Mouse (Mus musculus): ENCODE measurements at regions not wholly inside any gene's neighbourhood (a gene's known extent, or its start where the extent isn't known, plus 50 kb on each side); places are given as distances from the start of the nearest gene placed in this dataset.

DNA sequence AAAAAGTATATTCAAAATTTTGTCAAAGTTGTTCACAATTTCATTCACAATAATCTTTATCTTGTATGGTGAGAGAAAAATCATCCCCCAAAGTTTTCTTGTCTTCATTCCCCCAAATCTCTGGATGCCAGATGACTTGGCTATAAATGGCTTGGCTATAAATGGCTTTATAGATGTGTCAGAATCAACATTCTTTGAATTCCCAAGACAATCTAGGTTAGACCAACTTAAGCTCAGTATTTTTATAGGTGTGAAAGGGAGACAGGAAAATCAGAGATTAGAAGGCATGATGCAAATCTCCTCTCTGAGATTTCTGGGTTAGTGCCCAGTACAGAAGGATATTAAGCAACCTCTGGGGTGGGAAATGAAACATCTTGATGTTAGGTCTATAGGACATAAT, 685.4 kb downstream of the Ttll7 start:
- Histone ChIP-seq H3K4me1 (ENCODE audit: control insufficient read depth, insufficient read depth, low read length) (no peaks in the 10 kb centered on the region), H3K27ac (ENCODE audit: control insufficient read depth, insufficient read depth, low read depth, low read length) (no peak overlapping the region), H3K36me3 (ENCODE audit: control insufficient read depth, insufficient read depth, low read length) (no peaks in the 10 kb centered on the region), H3K27me3 (ENCODE audit: control insufficient read depth, insufficient read depth, low read length) (no peaks in the 10 kb centered on the region), H3K4me3 (ENCODE audit: control insufficient read depth, low read depth, low read length) (no peak overlapping the region)
- no peak for TF ChIP-seq POLR2A (IDR thresholded peaks at IDR 0.05; ENCODE audit: control insufficient read depth, low read depth, low read length)
- no peak for TF ChIP-seq CTCF (IDR thresholded peaks at IDR 0.05; ENCODE audit: control insufficient read depth, insufficient read depth, insufficient replicate concordance, low read depth, low read length)

- H3K27ac ChIP-seq (ENCODE audit: control insufficient read depth, insufficient read depth, low read depth, low read length), result no peak overlapping the region
- TF ChIP-seq POLR2A (IDR thresholded peaks at IDR 0.05; ENCODE audit: control insufficient read depth, low read depth, low read length) (no peak), CTCF (IDR thresholded peaks at IDR 0.05; ENCODE audit: control insufficient read depth, insufficient read depth, insufficient replicate concordance, low read depth, low read length) (no peak)
- no peak overlapping the region for H3K4me3 ChIP-seq (ENCODE audit: control insufficient read depth, low read depth, low read length)
- H3K36me3 ChIP-seq (ENCODE audit: control insufficient read depth, insufficient read depth, low read length), result no peaks in the 10 kb centered on the region
- no peaks in the 10 kb centered on the region for H3K27me3 ChIP-seq (ENCODE audit: control insufficient read depth, insufficient read depth, low read length)
- no peaks in the 10 kb centered on the region for H3K4me1 ChIP-seq (ENCODE audit: control insufficient read depth, insufficient read depth, low read length)
These were observed 680.0 kb downstream of the Ttll7 start for GRCm38 (mm10) chr3:147532196-147532595.

DNA sequence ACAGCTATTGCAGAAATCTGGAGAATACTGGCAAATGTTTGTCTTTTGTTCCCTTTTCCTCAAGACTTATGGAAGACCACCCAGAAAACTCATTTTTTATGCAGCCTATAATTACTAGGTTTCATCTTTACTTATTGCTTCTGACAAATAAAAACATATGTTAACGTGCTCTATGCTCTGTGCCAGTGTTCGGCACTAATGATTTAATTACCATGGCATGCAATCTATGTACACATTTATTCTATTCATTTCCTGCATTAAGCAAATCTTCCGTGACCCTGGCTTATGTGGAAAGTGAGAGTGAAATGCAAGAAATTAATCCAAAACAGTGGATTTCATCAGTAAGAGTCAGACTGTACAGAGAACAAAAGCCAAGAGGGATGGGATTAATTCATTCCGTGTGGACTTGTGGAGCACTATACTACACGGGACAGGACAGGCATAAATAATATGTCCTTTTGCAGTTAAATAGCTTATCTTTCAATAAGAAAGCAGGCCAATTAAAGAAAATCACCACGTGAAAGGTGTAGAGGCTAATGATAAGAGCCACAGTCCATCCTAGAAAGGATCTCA, 679.5 kb downstream of the Ttll7 start:
- Histone ChIP-seq H3K36me3 (ENCODE audit: control insufficient read depth, insufficient read depth, low read length) (no peaks in the 10 kb centered on the region), H3K27ac (ENCODE audit: control insufficient read depth, insufficient read depth, low read depth, low read length) (no peak overlapping the region), H3K27me3 (ENCODE audit: control insufficient read depth, insufficient read depth, low read length) (no peaks in the 10 kb centered on the region), H3K4me3 (ENCODE audit: control insufficient read depth, low read depth, low read length) (no peak overlapping the region), H3K4me1 (ENCODE audit: control insufficient read depth, insufficient read depth, low read length) (no peaks in the 10 kb centered on the region)
- no peak for TF ChIP-seq CTCF (IDR thresholded peaks at IDR 0.05; ENCODE audit: control insufficient read depth, insufficient read depth, insufficient replicate concordance, low read depth, low read length)
- no peak for TF ChIP-seq POLR2A (IDR thresholded peaks at IDR 0.05; ENCODE audit: control insufficient read depth, low read depth, low read length)

All from testis, adult 2 months (tissue).